Mouse (Mus musculus): Measurements from ENCODE around the gene Frmd7.

- TF ChIP-seq POLR2A (IDR thresholded peaks at IDR 0.05; ENCODE audit: borderline replicate concordance, extremely low read depth, low read depth, low read length), result no peak
- TF ChIP-seq CTCF (IDR thresholded peaks at IDR 0.05; ENCODE audit: insufficient read depth, low read length), result no peak
Measured at GRCm38 (mm10) chrX:50965157-50965556, 22.6 kb upstream of the Frmd7 start.
